Mouse (Mus musculus): ENCODE data around the gene Mecom.
"Not testable (repeated sequence)": the region's sequence is repeated elsewhere in the genome, so short reads cannot be mapped to it uniquely, and the experiment has no call there.

Gene Mecom

GRCm38 (mm10) chr3:30243776-30244275 lies 304.0 kb downstream of the Mecom start:
- no peak for DNase-seq

- DNase-seq: no peak
Measured at GRCm38 (mm10) chr3:30239416-30239815, 308.4 kb downstream of the Mecom start.

- DNase-seq: no peak
Measured at GRCm38 (mm10) chr3:30237493-30237892, 310.3 kb downstream of the Mecom start.

- no peak for DNase-seq
Measured at GRCm38 (mm10) chr3:30234018-30234417, 313.8 kb downstream of the Mecom start.

- DNase-seq: no peak
Measured at GRCm38 (mm10) chr3:30227964-30228670, 319.7 kb downstream of the Mecom start.

GRCm38 (mm10) chr3:30226928-30227370 lies 320.9 kb downstream of the Mecom start:
- no peak for DNase-seq

- not testable (repeated sequence) for DNase-seq
Measured at GRCm38 (mm10) chr3:30225200-30225599, 322.6 kb downstream of the Mecom start.

GRCm38 (mm10) chr3:30220701-30221412 lies 327.0 kb downstream of the Mecom start:
- DNase-seq: no peak

- DNase-seq: no peak
Measured at GRCm38 (mm10) chr3:30219891-30220290, 327.9 kb downstream of the Mecom start.

- DNase-seq: no peak
Measured at GRCm38 (mm10) chr3:30219190-30219884, 328.5 kb downstream of the Mecom start.

- no peak for DNase-seq
Measured at GRCm38 (mm10) chr3:30214607-30215006, 333.2 kb downstream of the Mecom start.

- DNase-seq: no peak
Measured at GRCm38 (mm10) chr3:30213540-30214170, 334.2 kb downstream of the Mecom start.

GRCm38 (mm10) chr3:30212802-30213201 lies 335.0 kb downstream of the Mecom start:
- DNase-seq: no peak

GRCm38 (mm10) chr3:30209131-30209530 lies 338.7 kb downstream of the Mecom start:
- no peak for DNase-seq

- DNase-seq: no peak
Measured at GRCm38 (mm10) chr3:30207886-30208285, 339.9 kb downstream of the Mecom start.

- DNase-seq: no peak
Measured at GRCm38 (mm10) chr3:30207431-30207830, 340.4 kb downstream of the Mecom start.

- DNase-seq: no peak
Measured at GRCm38 (mm10) chr3:30206123-30206522, 341.7 kb downstream of the Mecom start.

- no peak for DNase-seq
Measured at GRCm38 (mm10) chr3:30203764-30204163, 344.0 kb downstream of the Mecom start.

GRCm38 (mm10) chr3:30198854-30199253 lies 349.0 kb downstream of the Mecom start:
- no peak for DNase-seq

- no peak for DNase-seq
Measured at GRCm38 (mm10) chr3:30198227-30198626, 349.6 kb downstream of the Mecom start.

GRCm38 (mm10) chr3:30195186-30195585 lies 352.6 kb downstream of the Mecom start:
- DNase-seq: no peak

GRCm38 (mm10) chr3:30192294-30193007 lies 355.4 kb downstream of the Mecom start:
- no peak for DNase-seq
